Mouse (Mus musculus) Patski (cell line): ENCODE data around the gene Gm10300. TPM values are rescaled to one million over a fixed set of nuclear protein-coding genes. Genes with fewer than 3 reads are reported as not detected.

Experiments
- ATAC-seq: fragments of 100-300 bp; one replicate; pipeline ENCODE4 v1.8.0; 2021
- CTCF ChIA-PET: fragments of 350-600 bp; sonication (Branson Sonifier 250); formaldehyde crosslinking; loops from one replicate; lab custom pipeline; 2022; ENCODE audit warnings: inconsistent platforms; lab: Charles Lee
- POLR2A ChIA-PET: fragments of 350-600 bp; sonication (Branson Sonifier 250); formaldehyde crosslinking; loops from one replicate; lab custom pipeline; 2022; ENCODE audit warnings: antibody characterized with exemption, inconsistent platforms; lab: Charles Lee
- DNase-seq: peaks from one replicate; pipeline ENCODE4 v3.0.0-alpha.2; 2011; ENCODE audit warnings: low read depth, low spot score
- H3K27me3 ChIP-seq: fragments of 371-371 bp; one replicate; pipeline ENCODE4 v1.5.1; 2021
- CTCF ChIP-seq: fragments of 100-300 bp; IDR thresholded peaks from one replicate; pipeline ENCODE4 v1.5.1; 2021
- in situ Hi-C: fragments of 300-500 bp; cut with MboI; formaldehyde crosslinking; loops from 3 replicates; pipeline ENCODE4 v1.11.1; 2018; ENCODE audit warnings: low pct_unique_long_range_greater_than_20kb, mixed read lengths
- polyA plus RNA-seq: library from polyadenylated mRNA; unstranded; gene quantifications from one replicate; pipeline ENCODE4 v1.2.3, GENCODE M21; 2021

Gm10300 gene
- polyA plus RNA-seq: 0.21 TPM

GRCm38 (mm10) chr4:132074077-132074932, at the start of gene Gm10300:
Gene Gm10300, plus strand, starts transcription at chr4:132074697.
- ChIA-PET CTCF (interaction anchor here (1.1 to 1.2 kb wide), 2 partner anchors 30 to 80 kb away, joined by 3 read pairs; no protein-coding TSS in a partner anchor), POLR2A (interaction anchor here (0.8 to 1.5 kb wide), 5 partner anchors 11 to 94 kb away, joined by 3 to 5 read pairs (median 3); no protein-coding TSS in a partner anchor)
- DNase-seq (no peak), ATAC-seq (no peak)
- in situ Hi-C loops: loop anchor here (5.0 kb wide), 1 partner anchor 37 kb away; no protein-coding TSS in a partner anchor
- no peak for TF ChIP-seq CTCF
- H3K27me3 ChIP-seq: no peaks in the 10 kb centered on the region

DNA sequence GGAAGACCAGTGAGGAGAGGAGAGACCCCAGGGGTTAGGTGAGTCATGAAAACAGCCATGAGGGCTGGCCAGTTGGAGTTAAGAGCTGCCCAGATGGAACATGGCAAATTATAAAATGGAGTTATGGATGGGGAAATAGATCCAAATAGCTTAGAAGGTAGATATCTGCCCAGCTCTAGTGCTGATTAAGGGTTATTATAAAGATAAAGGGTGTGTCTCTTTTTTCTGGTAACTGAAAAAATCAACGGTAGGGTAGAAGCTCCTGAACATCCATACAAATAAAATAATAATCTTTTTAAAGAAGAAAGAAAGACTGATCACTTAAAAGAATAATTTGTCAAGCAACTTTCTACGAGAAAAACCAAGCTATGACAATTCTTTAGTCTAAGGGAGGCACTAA, 49.2 kb upstream of the Gm10300 start:
- no peak for TF ChIP-seq CTCF
- H3K27me3 ChIP-seq: no peaks in the 10 kb centered on the region
- ChIA-PET POLR2A (no interaction called here), CTCF (no interaction called here)
- DNase-seq (no peak), ATAC-seq (no peak)
- in situ Hi-C loops: no loop called here

- TF ChIP-seq CTCF: no peak
- no peak for ATAC-seq
- no peaks in the 10 kb centered on the region for H3K27me3 ChIP-seq
- CTCF ChIA-PET: no interaction called here
- POLR2A ChIA-PET: no interaction called here
- DNase-seq: no peak
- in situ Hi-C loops: no loop called here
Observed at GRCm38 (mm10) chr4:132025738-132026527, 48.6 kb upstream of the Gm10300 start.

DNA sequence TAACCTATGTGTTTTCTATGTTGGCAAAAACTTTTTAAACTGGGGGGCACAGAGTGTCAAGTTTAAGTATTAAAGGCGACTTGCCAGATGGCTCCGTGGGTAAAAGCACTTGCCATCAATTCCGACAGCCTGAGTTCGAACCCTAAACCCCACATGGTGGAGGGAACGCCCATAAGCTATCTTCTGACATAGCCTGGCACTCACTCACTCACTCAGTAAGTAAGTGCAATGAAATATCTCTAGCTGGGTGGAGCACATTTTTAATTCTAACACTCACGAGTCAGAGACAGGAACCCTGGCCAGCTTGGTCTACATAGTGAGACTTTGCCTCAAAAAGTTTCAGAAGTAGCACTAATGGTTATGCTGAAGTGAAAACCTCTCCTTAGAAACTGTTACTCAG, 47.3 kb upstream of the Gm10300 start:
- ChIA-PET CTCF (no interaction called here), POLR2A (interaction anchor here (0.6 kb wide), 1 partner anchor 162 kb away, joined by 8 read pairs; no protein-coding TSS in a partner anchor)
- no peaks in the 10 kb centered on the region for H3K27me3 ChIP-seq
- no peak for TF ChIP-seq CTCF
- DNase-seq (no peak), ATAC-seq (no peak)
- in situ Hi-C loops: no loop called here

DNA sequence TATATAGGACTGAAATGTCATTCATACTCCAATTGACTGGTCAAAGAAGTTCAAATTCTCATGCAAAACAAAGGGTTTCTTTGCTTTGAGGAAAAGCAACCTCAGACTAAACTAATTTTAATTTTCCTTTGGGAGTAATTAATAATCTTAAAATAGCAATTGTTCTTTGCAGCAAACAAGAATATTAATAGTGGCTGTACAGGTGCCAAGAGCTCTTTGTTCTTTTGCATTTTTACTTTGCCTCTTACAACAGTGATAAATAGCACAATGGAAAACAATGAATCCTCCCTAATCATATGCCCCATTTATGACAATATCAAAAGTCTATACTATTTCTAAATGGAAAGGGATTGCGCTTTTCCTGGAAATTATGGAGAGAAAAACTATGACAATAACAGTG, 46.7 kb upstream of the Gm10300 start:
- ChIA-PET POLR2A (no interaction called here), CTCF (no interaction called here)
- H3K27me3 ChIP-seq: no peaks in the 10 kb centered on the region
- in situ Hi-C loops: no loop called here
- no peak for TF ChIP-seq CTCF
- ATAC-seq (no peak), DNase-seq (no peak)

- in situ Hi-C loops: loop anchor here (5.0 kb wide), 1 partner anchor 53 kb away; no protein-coding TSS in a partner anchor
- DNase-seq (no peak), ATAC-seq (no peak)
- no peak for TF ChIP-seq CTCF
- H3K27me3 ChIP-seq: no peaks in the 10 kb centered on the region
- CTCF ChIA-PET: interaction anchor here (0.6 to 2.4 kb wide), 3 partner anchors 10 to 50 kb away, joined by 3 to 10 read pairs (median 3); no protein-coding TSS in a partner anchor
- POLR2A ChIA-PET: no interaction called here
Observed at GRCm38 (mm10) chr4:132029851-132030741, 44.4 kb upstream of the Gm10300 start.

DNA sequence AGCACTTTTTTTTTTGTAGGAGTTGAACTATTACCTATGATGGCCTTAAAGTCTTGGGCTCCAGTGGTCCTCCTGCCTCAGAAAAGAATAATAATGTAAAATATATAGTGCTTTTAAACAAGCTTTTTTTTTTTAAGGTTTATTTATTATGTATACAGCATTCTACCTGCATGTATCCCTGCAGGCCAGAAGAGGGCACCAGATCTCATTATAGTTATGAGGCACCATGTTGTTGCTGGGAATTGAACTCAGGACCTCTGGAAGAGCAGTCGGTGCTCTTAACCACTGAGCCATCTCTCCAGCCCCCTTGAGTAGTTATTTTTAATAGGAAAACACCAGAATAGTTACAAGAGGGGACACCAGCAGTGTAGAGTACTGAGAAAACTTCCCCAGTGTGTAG, 41.3 kb upstream of the Gm10300 start:
- peak; percentile 40 for TF ChIP-seq CTCF
- ChIA-PET CTCF (interaction anchor here (1.0 to 2.0 kb wide), 5 partner anchors 8 to 47 kb away, joined by 3 to 8 read pairs (median 4); no protein-coding TSS in a partner anchor), POLR2A (no interaction called here)
- DNase-seq (no peak), ATAC-seq (no peak)
- in situ Hi-C loops: loop anchor here (5.0 kb wide), 1 partner anchor 56 kb away; no protein-coding TSS in a partner anchor
- no peaks in the 10 kb centered on the region for H3K27me3 ChIP-seq

- H3K27me3 ChIP-seq: no peaks in the 10 kb centered on the region
- ChIA-PET CTCF (interaction anchor here (1.2 to 2.0 kb wide), 3 partner anchors 10 to 46 kb away, joined by 3 to 7 read pairs (median 4); no protein-coding TSS in a partner anchor), POLR2A (interaction anchor here (0.8 kb wide), 1 partner anchor 22 kb away, joined by 3 read pairs; no protein-coding TSS in a partner anchor)
- in situ Hi-C loops: loop anchor here (5.0 kb wide), 1 partner anchor 57 kb away; no protein-coding TSS in a partner anchor
- DNase-seq (peak; percentile 30), ATAC-seq (no peak)
- TF ChIP-seq CTCF: no peak
Observed at GRCm38 (mm10) chr4:132034242-132034641, 40.3 kb upstream of the Gm10300 start.

DNA sequence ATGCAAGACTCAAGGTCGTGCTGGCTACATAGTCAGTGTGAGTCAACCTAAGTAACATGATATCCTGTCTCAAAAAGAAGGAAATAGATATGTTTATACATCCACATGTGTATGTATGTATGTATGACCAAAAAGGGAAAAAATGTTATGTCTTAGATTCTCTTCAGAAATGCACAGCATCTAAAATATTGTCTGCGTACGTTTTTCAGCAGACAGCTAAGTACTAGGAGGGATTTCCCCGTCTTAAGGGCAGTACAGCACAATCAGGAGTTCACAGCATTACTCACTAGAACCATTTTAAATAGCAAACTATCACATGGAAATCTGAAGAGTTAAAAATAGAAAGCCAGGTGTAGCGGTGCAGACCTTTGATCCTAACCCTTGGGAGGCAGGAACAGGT, 37.4 kb upstream of the Gm10300 start:
- CTCF ChIA-PET: no interaction called here
- TF ChIP-seq CTCF: no peak
- in situ Hi-C loops: loop anchor here (5.0 kb wide), 1 partner anchor 35 kb away; the partner anchor contains the start of gene Gm10300
- H3K27me3 ChIP-seq: no peaks in the 10 kb centered on the region
- POLR2A ChIA-PET: no interaction called here
- DNase-seq (no peak), ATAC-seq (no peak)
